Mouse (Mus musculus) kidney, postnatal 36 days (tissue): ENCODE results near the gene Chmp6.

Source experiments
- DNase-seq, 2 experiments: peaks; one replicate each; pipeline ENCODE4 v3.0.0; 2021 to 2022; ENCODE audit warnings: mixed read lengths in 2 of 2

Gene Chmp6

DNA sequence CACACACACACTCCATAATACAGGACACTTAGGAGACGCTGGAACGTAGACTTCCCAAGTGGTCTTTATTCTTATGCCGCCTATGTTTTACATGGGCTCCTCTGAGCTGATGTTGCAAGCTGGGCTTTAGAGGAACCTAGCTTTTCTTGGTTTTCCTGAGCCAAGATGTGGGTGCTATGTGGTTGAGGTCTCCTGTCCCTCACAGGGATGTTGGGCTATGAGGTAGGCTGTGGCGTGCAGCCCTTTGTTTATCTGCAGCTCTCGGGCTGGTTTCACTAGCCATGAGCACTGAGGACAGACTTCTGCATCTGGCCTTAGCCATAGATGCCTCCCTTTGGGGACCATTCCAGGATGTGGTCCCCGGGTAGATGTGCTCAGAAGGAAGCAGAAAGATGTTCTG, 47.4 kb downstream of the Chmp6 start:
- no peak for DNase-seq

DNA sequence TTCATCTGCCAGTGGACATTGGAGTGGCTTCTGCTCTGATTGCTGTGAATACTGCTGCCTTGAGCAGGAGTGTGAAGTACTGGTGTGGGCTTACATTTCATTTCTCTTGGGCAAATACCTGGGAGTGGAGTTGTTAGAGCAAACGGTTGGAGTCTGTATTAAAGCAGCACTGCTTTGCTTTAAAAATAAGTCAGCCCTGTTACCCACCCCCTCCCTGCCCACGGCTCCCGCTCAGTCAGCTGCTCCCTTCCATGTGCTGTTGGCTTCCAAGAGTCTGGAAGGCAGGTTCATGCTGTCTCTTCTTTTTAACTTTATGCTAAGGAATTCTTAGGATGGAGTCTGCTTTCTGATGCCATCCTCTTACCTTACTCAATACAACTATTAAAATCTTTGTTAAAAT, 48.3 kb downstream of the Chmp6 start:
- no peak for DNase-seq

DNA sequence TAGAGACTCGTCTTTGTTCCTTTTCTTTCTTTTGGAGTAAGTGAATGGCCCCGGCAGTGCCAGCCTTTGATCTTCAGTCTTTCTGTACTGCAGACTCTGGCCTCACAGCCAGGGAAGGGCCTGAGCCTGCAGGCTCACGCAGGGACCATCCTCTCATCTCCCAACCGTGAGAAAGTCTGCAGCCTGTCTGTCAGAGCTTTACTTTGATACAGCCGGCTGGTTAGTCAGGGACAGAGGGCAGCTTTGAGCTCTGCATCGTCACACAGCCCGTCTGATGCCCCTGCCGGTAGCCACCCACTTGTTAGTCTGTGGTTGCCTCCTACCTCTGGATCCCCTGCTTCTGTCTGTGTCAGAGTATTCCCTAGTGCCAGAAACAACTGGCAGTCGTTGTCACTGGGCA, 51.8 kb downstream of the Chmp6 start:
- no peak for DNase-seq

DNA sequence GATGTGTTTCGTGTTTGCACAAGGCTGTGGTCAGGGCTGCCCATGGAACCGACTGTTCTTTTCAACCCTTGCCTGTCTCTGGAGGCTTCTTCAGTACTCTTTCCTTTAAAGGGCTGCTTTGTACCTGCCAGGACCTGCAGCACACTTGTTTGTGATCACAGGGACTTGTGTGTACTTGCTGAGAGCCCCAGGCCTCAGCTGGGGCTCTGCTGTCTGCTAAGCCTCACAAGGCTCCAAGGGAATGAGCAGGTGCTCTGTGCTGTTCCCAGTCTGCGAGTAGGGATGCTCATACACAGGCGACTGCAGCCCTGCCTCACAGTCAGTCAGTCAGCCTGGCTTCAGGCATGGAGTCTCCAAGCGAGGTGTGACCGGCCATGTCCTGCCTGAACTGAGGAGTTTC, 53.1 kb downstream of the Chmp6 start:
- DNase-seq: no peak

DNA sequence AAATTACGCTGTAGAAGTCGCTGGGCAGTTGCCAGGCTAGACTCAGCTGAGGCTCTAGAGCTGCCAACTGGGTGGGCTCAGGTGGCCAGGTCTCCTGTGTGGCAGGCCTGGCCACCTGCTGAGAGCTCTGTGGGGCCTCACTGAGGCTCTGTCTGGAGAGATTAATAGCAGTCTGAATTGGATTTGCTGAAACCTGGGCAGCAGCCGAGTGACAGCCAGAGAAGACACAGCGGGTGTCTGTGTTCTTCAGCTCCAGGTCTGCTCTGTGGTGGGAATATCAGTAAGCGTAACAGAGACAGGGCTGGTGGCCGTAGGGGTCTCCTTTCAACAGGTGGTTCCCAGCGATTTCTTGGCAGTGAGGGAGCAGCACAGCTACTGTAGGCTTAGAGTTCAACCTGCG, 54.2 kb downstream of the Chmp6 start:
- DNase-seq: no peak

DNA sequence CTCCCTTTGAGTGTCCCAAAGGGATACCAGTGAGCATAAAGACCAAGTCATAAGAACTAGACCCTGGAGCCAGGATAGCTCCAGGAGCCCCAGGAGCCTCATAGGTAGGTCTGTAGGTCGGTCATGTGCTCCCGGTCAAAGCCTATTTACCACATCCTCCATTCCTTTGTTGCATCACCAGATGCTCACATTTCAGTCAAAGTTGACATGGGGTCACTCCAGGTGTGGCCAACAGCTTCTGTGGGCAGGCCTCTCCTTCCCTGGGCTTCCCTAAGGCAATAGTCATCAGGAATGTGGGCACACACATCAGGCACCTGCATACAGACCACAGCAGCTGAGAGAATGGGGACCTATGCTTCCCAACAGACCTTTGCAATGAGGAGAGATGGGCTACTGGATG, 54.7 kb downstream of the Chmp6 start:
- no peak for DNase-seq
